Mouse (Mus musculus): ENCODE results near the gene Gmfg.

Gene Gmfg

GRCm38 (mm10) chr7:28437964-28438363 lies 717 bp downstream of the Gmfg start:
- DNase-seq (ENCODE audit: low spot score in 2 of 2) = no peak

DNA sequence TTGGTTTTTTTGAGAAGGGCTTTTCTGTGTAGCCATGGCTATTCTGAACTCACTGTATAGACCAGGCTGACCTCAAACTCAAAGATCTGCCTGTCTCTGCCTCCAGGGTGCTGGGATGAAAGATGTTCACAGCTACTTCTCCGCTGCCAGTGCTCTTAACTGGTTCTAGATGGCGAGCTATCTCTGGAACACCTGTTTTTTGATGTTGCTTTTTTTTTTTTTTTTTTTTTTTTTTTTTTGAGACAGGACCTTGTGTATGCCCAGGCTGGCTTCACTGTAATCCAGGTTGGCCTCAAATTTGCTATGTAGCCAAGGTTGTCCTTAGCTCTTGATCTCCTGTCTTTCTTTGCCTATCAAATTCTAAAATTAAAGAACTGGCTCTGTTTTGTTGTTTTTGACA lies 1.5 kb downstream of the Gmfg start:
- DNase-seq (ENCODE audit: low spot score in 2 of 2) = no peak

GRCm38 (mm10) chr7:28440739-28441138 lies 3.5 kb downstream of the Gmfg start:
- no peak for DNase-seq (ENCODE audit: low spot score in 2 of 2)

- no peak for DNase-seq (ENCODE audit: low spot score in 2 of 2)
Measured at GRCm38 (mm10) chr7:28441776-28442485, 4.7 kb downstream of the Gmfg start.

DNA sequence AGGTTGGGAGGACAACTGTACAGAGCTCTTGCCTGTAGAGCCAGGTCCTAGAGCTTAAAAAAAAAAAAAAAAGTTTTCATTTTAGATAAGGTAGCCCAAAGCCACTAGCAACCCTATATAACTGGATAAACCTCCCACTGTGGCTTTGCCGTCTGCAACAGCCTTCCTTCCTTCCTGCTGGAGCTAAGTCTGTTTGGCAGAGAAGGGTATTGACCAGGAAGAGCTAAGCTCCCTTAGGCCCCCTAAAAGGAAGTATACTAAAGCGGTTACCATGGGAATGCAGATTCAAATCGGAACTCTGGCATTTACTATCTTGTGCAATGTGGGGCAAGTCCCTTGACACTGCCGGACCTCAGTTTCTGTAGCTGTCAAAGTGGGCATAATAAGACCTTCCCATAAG lies 5.4 kb downstream of the Gmfg start:
- DNase-seq (ENCODE audit: low spot score in 2 of 2) = no peak

- DNase-seq (ENCODE audit: low spot score in 2 of 2) = no peak
Measured at GRCm38 (mm10) chr7:28444344-28444974, 7.2 kb downstream of the Gmfg start.

GRCm38 (mm10) chr7:28446446-28446845 lies 9.2 kb downstream of the Gmfg start:
- DNase-seq (ENCODE audit: low spot score in 2 of 2) = peak; percentile 59 to 80

- DNase-seq (ENCODE audit: low spot score in 2 of 2) = no peak
Measured at GRCm38 (mm10) chr7:28447101-28447830, 10.0 kb downstream of the Gmfg start.

DNA sequence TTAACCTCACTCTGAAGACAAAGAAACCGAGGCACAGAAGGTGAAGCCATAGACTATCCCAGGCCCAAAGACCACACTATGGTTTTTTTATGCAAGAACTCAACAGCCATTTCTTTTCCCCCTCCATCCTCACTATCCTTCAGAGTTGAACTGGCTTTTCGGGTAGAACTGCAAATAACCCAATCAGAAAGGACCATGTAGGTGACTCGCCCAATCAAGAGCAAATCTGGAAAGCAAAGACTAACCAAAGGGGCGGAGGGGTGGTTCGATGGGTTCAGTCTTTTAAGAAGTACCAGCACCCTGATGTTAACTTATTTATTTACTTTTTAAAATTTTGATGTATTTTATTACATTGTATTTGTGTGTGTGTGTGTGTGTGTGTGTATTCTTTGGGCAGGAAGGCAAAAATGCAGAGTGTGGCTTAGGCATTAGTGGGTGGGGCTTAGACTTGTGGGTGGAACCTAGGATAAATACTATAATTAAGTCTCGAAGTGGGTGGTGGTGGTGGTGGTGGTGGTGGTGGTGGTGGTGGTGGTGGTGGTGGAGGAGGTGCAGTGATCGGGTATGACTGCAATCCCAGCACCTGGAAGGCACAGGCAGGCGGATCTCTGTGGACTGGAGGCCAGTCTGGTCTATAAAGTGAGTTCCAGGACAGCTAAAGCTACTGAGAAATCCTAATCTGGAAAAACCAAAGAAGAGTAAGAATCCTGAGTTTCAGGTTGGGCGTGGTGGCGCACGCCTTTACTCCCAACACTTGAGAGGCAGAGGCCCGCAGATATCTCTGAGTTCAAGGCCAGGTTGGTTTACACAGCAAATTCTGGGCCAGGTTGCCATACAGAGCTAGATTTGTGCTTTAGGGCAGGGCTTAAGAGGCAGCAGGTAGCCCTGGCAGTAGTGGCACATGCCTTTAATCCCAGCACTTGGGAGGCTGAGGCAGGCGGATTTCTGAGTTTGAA lies 10.9 kb downstream of the Gmfg start:
- DNase-seq (ENCODE audit: low spot score in 2 of 2) = no peak

GRCm38 (mm10) chr7:28451531-28452360 lies 14.5 kb downstream of the Gmfg start, which contains the start of gene Lrfn1:
TSS of gene Lrfn1 (plus strand) at chr7:28451980.
- peak in 1 of 2 experiments; percentile 31 for DNase-seq (ENCODE audit: low spot score in 2 of 2)

DNA sequence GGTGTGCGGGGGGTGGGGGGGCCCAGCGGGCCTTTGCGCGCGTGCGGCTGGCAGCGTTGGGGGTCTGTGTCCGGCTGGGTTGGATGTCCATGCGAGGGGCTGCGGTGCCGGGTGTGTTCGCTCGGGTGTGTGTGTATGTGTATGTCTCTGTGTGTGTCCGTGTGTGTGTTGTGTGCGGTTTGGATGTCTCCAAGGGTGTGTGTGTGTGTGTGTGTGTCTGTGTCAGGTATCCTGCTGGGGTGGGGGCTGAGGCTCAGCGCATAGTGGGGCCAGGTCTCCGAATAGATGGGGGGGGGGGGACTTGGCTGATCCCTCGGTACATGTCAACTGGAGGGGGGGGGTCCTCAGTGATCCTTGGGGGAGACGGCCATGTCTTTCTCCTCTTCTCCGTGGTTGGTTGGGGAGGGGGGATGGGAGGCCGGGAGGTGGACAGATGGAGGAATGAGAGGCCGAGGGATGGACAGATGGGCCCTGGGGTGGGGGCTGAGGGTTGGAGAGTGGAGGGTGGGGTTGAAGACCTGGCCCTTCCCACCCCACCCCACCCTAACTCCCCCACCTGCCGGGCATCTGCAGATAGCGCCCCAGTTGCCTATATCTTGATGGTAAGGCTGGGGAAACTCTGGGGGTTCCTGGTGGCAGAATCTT lies 15.2 kb downstream of the Gmfg start:
- DNase-seq (ENCODE audit: low spot score in 2 of 2) = no peak

DNA sequence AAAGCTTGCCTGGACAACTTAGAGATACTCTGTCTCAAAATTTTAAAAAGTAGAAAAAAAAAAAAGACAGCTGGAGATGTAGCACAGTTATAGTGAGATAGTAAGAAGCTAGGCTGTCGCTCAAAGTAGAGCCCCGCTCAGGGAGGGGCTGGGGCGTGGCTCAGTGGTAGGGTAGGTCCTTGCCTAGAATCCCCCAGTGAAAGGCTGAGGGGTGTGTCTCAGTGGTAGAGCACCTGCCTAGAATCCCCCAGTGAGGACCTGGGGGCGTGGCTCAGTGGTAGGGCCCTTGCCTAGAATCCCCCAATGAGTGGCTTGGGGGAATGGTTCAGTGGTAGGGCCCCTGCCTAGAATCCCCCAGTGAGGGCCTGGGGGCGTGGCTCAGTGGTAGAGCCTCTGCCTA lies 23.1 kb downstream of the Gmfg start:
- DNase-seq (ENCODE audit: low spot score in 2 of 2) = no peak

- no peak for DNase-seq (ENCODE audit: low spot score in 2 of 2)
Measured at GRCm38 (mm10) chr7:28462769-28463168, 25.5 kb downstream of the Gmfg start.

DNA sequence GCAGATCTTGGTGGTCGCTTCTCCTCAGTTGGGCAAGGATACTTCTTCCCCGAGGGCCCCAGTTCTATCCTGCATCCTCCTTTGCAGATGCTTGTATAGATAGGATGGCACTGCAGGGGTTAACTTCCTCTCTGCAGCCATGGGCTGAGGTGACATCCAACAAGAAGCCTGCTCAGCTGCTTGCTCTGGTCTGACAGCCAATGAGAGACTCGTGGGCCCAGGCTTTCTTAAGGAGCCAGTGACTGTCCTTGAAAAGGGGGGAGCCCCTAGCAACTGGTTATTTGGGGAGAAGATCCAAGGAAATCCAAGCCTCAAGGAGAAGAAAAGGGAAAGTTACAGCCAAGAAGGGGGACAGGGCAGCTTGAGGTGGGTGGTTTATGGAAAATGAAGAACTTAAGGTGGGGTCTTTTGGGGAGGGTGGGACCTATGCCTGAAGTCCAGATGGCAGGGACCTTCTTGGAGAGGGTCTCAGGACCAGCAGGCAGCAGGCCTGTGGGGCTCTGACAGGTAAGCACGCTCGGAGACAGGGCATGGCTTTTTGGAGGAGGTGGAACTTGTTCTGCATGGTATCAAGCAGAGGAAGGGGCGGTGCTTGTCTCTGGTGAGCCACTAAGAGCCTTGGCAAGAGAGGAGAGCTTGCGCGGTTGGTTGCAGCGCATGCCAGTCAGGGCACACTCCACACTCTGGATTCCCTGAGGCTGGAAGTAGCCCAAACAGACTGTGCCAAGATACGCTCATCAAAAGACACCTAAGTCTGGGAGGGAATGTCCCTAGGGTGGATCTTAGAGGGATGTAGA lies 27.4 kb downstream of the Gmfg start:
- peak; percentile 85 to 87 for DNase-seq (ENCODE audit: low spot score in 2 of 2)

DNA sequence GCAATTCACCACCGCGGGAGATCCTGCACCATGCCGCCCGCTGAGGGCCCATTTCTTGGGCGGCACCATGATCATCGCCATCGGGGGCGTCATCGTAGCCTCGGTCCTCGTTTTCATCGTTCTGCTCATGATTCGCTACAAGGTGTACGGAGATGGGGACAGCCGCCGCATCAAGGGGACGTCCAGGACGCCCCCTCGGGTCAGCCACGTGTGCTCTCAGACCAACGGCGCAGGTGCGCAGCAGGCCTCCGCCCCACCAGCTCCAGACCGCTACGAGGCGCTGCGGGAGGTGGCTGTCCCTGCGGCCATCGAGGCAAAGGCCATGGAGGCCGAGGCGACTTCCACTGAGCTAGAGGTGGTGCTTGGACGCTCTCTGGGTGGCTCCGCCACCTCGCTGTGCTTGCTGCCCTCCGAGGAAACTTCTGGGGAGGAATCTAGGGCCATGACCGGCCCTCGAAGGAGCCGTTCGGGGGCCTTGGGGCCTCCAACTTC lies 29.5 kb downstream of the Gmfg start:
- DNase-seq (ENCODE audit: low spot score in 2 of 2) = no peak

DNA sequence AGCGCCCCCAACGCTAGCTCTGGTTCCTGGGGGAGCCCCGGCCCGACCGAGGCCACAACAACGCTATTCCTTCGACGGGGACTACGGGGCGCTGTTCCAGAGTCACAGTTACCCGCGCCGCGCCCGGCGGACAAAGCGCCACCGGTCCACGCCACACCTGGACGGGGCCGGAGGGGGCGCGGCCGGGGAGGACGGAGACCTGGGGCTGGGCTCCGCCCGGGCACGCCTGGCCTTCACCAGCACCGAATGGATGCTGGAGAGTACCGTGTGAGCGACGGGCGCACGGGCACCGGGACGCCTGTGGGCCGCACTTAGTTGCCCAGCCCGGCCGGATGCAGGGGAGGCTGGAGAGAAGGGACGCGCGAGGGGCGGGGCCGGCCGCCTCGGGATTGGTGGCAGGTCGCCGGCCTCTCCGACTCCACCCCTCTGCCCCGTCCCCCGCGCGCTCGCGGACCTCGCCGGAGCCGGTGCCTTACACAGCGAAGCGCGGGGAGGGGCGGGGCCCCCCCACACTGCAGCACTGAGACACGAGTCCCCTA lies 30.0 kb downstream of the Gmfg start:
- DNase-seq (ENCODE audit: low spot score in 2 of 2) = peak in 1 of 2 experiments; percentile 30

DNA sequence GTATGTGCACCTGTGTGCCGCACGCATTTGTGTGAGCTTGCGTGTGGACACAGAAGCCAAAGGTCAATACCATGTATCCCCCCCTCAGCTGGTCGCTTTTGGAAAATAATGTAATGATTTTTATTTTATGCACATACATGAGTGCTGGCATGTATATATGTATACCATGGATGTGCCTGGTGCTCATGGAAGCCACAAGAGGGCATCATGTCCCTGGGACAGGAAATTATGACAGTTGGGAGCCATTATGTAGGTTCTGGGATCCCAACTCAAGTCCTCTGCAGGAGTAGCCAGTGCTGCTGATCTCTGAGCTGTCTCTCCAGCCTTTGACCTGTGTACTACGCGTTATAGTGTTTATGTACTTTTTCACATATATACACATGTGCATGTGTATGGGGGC lies 38.9 kb downstream of the Gmfg start:
- DNase-seq (ENCODE audit: low spot score in 2 of 2) = no peak

- DNase-seq (ENCODE audit: low spot score in 2 of 2) = no peak
Measured at GRCm38 (mm10) chr7:28477363-28477762, 40.1 kb downstream of the Gmfg start.

DNA sequence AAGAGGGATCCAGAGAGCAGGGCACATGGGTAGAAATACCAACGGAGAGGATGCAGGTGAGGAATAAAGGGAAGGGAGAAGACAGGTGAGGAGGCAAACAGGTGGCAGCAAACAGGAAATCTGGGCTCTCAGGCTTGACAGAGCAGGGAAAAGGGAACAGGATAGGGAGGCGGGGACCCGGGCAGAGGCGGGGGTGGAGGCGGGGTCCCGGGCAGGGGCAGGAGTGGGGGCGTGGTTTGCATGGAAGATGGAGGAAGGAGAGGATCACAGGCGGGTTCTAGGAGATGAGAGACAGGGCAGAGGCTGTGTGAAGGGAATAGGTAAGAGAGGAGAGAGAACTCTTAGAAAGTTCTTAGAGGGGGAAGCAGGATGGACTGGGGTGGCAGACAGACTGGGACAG lies 41.6 kb downstream of the Gmfg start:
- no peak for DNase-seq (ENCODE audit: low spot score in 2 of 2)
